Mouse (Mus musculus) C3H10T1/2 (cell line): ENCODE data around the gene Mapk14. TPM values are rescaled to one million over a fixed set of nuclear protein-coding genes. Genes with fewer than 3 reads are reported as not detected.

ENCODE experiments used
- polyA plus RNA-seq, 2 experiments: library from polyadenylated mRNA; unstranded; fragments of >200 nt; fragmentation: generic; extraction: Trizol; gene quantifications; one replicate each; pipeline ENCODE4 v1.2.1; 2012; ENCODE audit warnings: missing spikeins in 2 of 2

Gene Mapk14
- 10 to 100 TPM; 11.2 to 33.1 TPM for polyA plus RNA-seq

GRCm38 (mm10) chr17:28690776-28691686, at the start of gene Mapk14:
Gene Mapk14, plus strand, starts transcription at chr17:28691329.

GRCm38 (mm10) chr17:28689586-28690283, 1.4 kb upstream of the Mapk14 start, which contains the start of gene Slc26a8:
Gene Slc26a8, minus strand, starts transcription at chr17:28690233.

GRCm38 (mm10) chr17:28725783-28726182, 34.7 kb downstream of the Mapk14 start, which contains the start of gene AC170998.1:
Gene AC170998.1, plus strand, starts transcription at chr17:28726083.

GRCm38 (mm10) chr17:28769121-28769874, 78.2 kb downstream of the Mapk14 start, which contains the start of gene Mapk13:
Gene Mapk13, plus strand, starts transcription at chr17:28769297.

Other genes starting within 250 kb of the Mapk14 start
- gene Fkbp5, start 173.8 kb upstream of the Mapk14 start, polyA plus RNA-seq = 1 to 10 TPM; 4.0 to 4.6 TPM
- gene Armc12, start 160.5 kb upstream of the Mapk14 start, polyA plus RNA-seq = not detected
- gene Clpsl2, start 141.9 kb upstream of the Mapk14 start, polyA plus RNA-seq = not detected
- not detected for gene Clps, start 130.6 kb upstream of the Mapk14 start, polyA plus RNA-seq
- under 1 TPM; 0.04 to 0.06 TPM for gene Lhfpl5, start 115.7 kb upstream of the Mapk14 start, polyA plus RNA-seq
- 10 to 100 TPM; 10.3 to 19.5 TPM for gene Srpk1, start 68.6 kb upstream of the Mapk14 start, polyA plus RNA-seq
- gene Slc26a8, start 1.1 kb upstream of the Mapk14 start, polyA plus RNA-seq = under 1 TPM in 1 of 2 experiments, not detected in 1; 0.42 TPM
- under 1 TPM in 1 of 2 experiments, not detected in 1; 0.20 TPM for gene AC170998.1, start 34.8 kb downstream of the Mapk14 start, polyA plus RNA-seq
- gene Mapk13, start 78.0 kb downstream of the Mapk14 start, polyA plus RNA-seq = under 1 TPM in 1 of 2 experiments, not detected in 1; 0.22 TPM
- gene Brpf3, start 109.8 kb downstream of the Mapk14 start, polyA plus RNA-seq = 10 to 100 TPM in 1 of 2 experiments, 1 to 10 TPM in 1; 4.2 to 16.9 TPM
- gene Pnpla1, start 167.1 kb downstream of the Mapk14 start, polyA plus RNA-seq = not detected
- under 1 TPM; under 0.01 to 0.01 TPM for gene 4930539E08Rik, start 224.0 kb downstream of the Mapk14 start, polyA plus RNA-seq